Mouse (Mus musculus) cortical plate, adult 2 months (tissue): ENCODE measurements around the gene Sap30l.

ENCODE experiments used
- CTCF ChIP-seq: fragments of 200-500 bp; IDR thresholded peaks from 2 replicates; pipeline ENCODE4 v1.5.1; 2011; ENCODE audit warnings: mild to moderate bottlenecking, control low read depth, low read length; ENCODE audit not compliant: insufficient read depth; ENCODE audit errors: extremely low read depth
- POLR2A ChIP-seq: fragments of 200-500 bp; IDR thresholded peaks from 2 replicates; pipeline ENCODE4 v1.6.1; 2011; ENCODE audit warnings: mild to moderate bottlenecking, low read length, control low read depth; ENCODE audit not compliant: insufficient read depth; ENCODE audit errors: extremely low read depth

DNA sequence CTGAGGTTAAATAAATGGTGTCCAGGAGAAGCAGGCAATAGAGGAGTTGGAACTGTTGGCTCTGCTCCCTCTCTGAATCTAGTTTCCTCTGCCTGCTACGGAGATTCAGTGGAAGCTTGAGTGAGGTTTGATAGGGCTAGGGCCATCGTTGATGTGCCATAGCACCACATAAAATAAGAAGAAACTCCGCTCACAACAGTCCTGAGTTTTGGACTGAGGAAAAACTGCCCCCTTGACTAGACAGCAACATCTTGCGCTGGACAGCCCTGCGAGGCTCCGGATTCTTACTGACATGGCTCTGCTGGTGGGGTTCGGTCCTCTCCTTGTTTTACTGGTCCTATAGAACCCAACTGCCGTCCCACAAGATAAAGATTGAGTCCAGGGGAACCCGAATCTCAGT lies 35.0 kb downstream of the Sap30l start:
- TF ChIP-seq POLR2A (no peak), CTCF (no peak)
